Mouse (Mus musculus) embryonic facial prominence, embryonic 13.5 days (tissue): ENCODE results near the gene Gpam. TPM values are rescaled to one million over a fixed set of nuclear protein-coding genes. Genes with fewer than 3 reads are reported as not detected.

Experiments used
- ATAC-seq: fragments of 200-750 bp; cut with Nextera tagmentation; 2 replicates; pipeline ENCODE4 v1.8.0; 2017; ENCODE audit warnings: low read depth; ENCODE audit not compliant: insufficient number of reproducible peaks, insufficient read depth, low FRiP score, low TSS enrichment
- H3K27ac ChIP-seq: fragments of 300-500 bp; sonication (generic); 2 replicates; pipeline ENCODE4 v1.5.1; 2015; ENCODE audit warnings: moderate library complexity, mild to moderate bottlenecking, inconsistent platforms
- H3K27me3 ChIP-seq: fragments of 300-500 bp; sonication (generic); 2 replicates; pipeline ENCODE4 v1.6.1; 2015; ENCODE audit warnings: mild to moderate bottlenecking, inconsistent platforms
- H3K36me3 ChIP-seq: fragments of 300-500 bp; sonication (generic); 2 replicates; pipeline ENCODE4 v1.6.1; 2015; ENCODE audit warnings: mild to moderate bottlenecking, inconsistent platforms
- H3K4me1 ChIP-seq: fragments of 300-500 bp; sonication (generic); 2 replicates; pipeline ENCODE4 v1.6.1; 2015; ENCODE audit warnings: inconsistent platforms
- H3K4me2 ChIP-seq: fragments of 300-500 bp; sonication (generic); 2 replicates; pipeline ENCODE4 v1.6.1; 2015; ENCODE audit warnings: moderate library complexity, mild to moderate bottlenecking, inconsistent platforms
- H3K4me3 ChIP-seq: fragments of 300-500 bp; sonication (generic); 2 replicates; pipeline ENCODE4 v1.5.1; 2015; ENCODE audit warnings: mild to moderate bottlenecking, inconsistent platforms
- H3K9ac ChIP-seq: fragments of 300-500 bp; sonication (generic); 2 replicates; pipeline ENCODE4 v1.6.1; 2015; ENCODE audit warnings: mild to moderate bottlenecking, inconsistent platforms
- H3K9me3 ChIP-seq: fragments of 300-500 bp; sonication (generic); 2 replicates; pipeline ENCODE4 v1.6.1; 2016; ENCODE audit warnings: inconsistent platforms
- WGBS: fragments of 180-500 bp; shearing (Covaris S2); methylation state at CpG from one replicate; pipeline ENCODE4 v1.1.7; 2015; ENCODE audit warnings: mixed read lengths; 5-methylcytosine and 5-hydroxymethylcytosine counted together
- polyA plus RNA-seq: library from polyadenylated mRNA; unstranded; fragments of >200 nt; fragmentation: Nextera tagmentation; extraction: Ambion mirVana; gene quantifications from 2 replicates; pipeline ENCODE4 v1.2.1, GENCODE M21; 2015

Gpam gene
- polyA plus RNA-seq, 1 experiment from 2014 or later: 14.0 TPM

DNA sequence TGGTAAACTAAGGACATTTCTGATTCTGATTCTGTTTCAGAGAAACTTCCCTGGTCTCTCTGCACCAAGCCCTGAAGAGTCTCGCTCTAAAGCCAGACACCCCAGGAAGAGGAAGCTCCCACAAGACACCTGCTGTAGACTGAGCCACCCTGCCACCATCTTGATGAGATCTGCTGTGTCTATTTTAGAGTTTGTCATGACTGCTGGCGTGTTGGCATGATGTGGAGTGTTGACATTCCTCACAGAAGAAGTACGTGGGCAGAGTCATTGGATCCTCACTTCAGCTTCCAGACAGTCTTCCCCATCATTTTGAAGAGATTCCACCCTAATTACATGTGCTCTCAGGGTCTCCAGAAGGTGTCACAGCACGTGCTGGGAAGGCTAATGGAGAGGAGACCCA lies 73.9 kb downstream of the Gpam start:
- ATAC-seq: no peak
- no peaks in the 10 kb centered on the region for H3K36me3 ChIP-seq
- H3K4me1 ChIP-seq: no peaks in the 10 kb centered on the region
- H3K9me3 ChIP-seq: 0 out of 2 replicates have a peak, but pooled peaks cover 5% of the 10 kb centered on the region
- H3K4me3 ChIP-seq: no peak overlapping the region
- H3K9ac ChIP-seq: no peak overlapping the region
- no peaks in the 10 kb centered on the region for H3K27me3 ChIP-seq
- no peak overlapping the region for H3K4me2 ChIP-seq
- no peak overlapping the region for H3K27ac ChIP-seq
- WGBS: 62% methylated on average over 4 of the region's 4 CpGs

DNA sequence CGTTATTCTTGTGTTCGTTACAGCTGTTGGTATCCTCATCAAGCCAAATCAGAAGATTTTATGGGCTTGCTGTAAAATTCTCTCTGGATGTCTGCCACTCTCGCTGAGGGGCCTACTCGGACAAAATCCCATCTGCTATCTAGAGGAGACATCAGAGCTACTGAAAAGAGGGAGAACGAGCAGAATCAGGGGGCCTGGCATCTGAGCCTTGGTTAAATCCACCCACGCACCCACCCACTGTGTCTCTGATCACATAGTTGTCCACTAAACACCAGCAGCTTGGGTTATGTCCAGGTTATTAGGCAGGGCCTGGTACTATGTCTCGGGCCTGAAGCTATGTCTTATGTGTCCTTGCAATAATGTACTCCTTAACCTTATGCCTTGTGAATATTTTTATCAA lies 89.6 kb downstream of the Gpam start:
- H3K9me3 ChIP-seq: no peaks in the 10 kb centered on the region
- 78% methylated on average over 7 of the region's 7 CpGs for WGBS
- no peak overlapping the region for H3K27ac ChIP-seq
- no peak for ATAC-seq
- no peak overlapping the region for H3K4me2 ChIP-seq
- no peaks in the 10 kb centered on the region for H3K4me1 ChIP-seq
- no peak overlapping the region for H3K4me3 ChIP-seq
- no peak overlapping the region for H3K9ac ChIP-seq
- H3K36me3 ChIP-seq: no peaks in the 10 kb centered on the region
- no peaks in the 10 kb centered on the region for H3K27me3 ChIP-seq

DNA sequence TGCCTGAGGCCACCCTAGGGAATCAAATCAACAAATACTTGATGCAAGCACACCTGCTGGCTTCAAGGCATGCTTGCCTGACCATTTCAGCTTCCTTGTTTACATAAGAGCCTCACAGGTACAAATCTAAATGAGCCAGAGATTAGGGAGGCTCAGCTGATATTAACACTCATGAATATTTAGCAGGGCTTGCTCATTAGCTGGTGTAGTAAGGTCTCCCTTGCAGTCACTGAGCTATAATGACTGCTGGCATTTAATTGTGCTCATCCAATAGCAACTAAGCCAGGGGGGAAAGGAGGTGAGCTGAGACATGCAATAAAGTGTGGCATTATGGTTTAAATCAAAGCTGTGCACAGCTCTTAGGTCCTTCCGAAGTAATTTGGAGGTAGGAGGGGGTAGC lies 108.2 kb downstream of the Gpam start:
- Histone ChIP-seq H3K27me3 (no peaks in the 10 kb centered on the region), H3K9ac (no peak overlapping the region), H3K4me2 (no peak overlapping the region), H3K4me1 (no peaks in the 10 kb centered on the region), H3K4me3 (no peak overlapping the region), H3K9me3 (peaks cover 5% of the 10 kb centered on the region; the same call in 1 of the 2 replicates), H3K36me3 (no peaks in the 10 kb centered on the region), H3K27ac (no peak overlapping the region)
- no peak for ATAC-seq
- WGBS: 39% methylated on average over 1 of the region's 1 CpGs

Other genes with a start within 250 kb of the Gpam start
- gene Tectb, start 53.5 kb upstream of the Gpam start, polyA plus RNA-seq: not detected in 2 replicates
- gene Gucy2g, start 114.0 kb upstream of the Gpam start, polyA plus RNA-seq: 0.06 TPM in 1 of 2 replicates, not detected in the other
- gene Acsl5, start 124.7 kb upstream of the Gpam start, polyA plus RNA-seq: 34.2 and 34.8 TPM in 2 replicates
- 88.6 and 104 TPM in 2 replicates for gene Zdhhc6, start 188.8 kb upstream of the Gpam start, polyA plus RNA-seq
- gene Vti1a, start 189.1 kb upstream of the Gpam start, polyA plus RNA-seq: 30.4 and 31.6 TPM in 2 replicates